Mouse (Mus musculus) intestine, embryonic 14.5 days (tissue): Measurements from ENCODE around the gene Mc1r. TPM values are rescaled to one million over a fixed set of nuclear protein-coding genes. Genes with fewer than 3 reads are reported as not detected.

Experiments used
- ATAC-seq: fragments of 200-750 bp; cut with Nextera tagmentation; replicated peaks from 2 replicates; pipeline ENCODE4 v1.8.0; 2017; ENCODE audit warnings: low read depth, moderate number of reproducible peaks, moderate TSS enrichment, moderate library complexity; ENCODE audit not compliant: low FRiP score, low TSS enrichment
- DNase-seq: peaks from one replicate; pipeline ENCODE4 v3.0.0-alpha.2; 2018; ENCODE audit warnings: low spot score
- H3K27ac ChIP-seq: fragments of 300-500 bp; sonication (generic); 2 replicates; pipeline ENCODE4 v1.5.1; 2014; ENCODE audit warnings: low read depth, mild to moderate bottlenecking, control low read depth
- H3K27me3 ChIP-seq: fragments of 300-500 bp; sonication (generic); replicated peaks from 2 replicates; pipeline ENCODE4 v1.6.1; 2014; ENCODE audit warnings: low read length, control low read depth; ENCODE audit not compliant: control insufficient read depth, insufficient read depth
- H3K36me3 ChIP-seq: fragments of 300-500 bp; sonication (generic); 2 replicates; pipeline ENCODE4 v1.6.1; 2014; ENCODE audit warnings: low read length, control low read depth; ENCODE audit not compliant: control insufficient read depth, insufficient read depth
- H3K4me1 ChIP-seq: fragments of 300-500 bp; sonication (generic); replicated peaks from 2 replicates; pipeline ENCODE4 v1.6.1; 2014; ENCODE audit warnings: low read length, control low read depth, mixed read lengths; ENCODE audit not compliant: control insufficient read depth, insufficient read depth
- H3K4me2 ChIP-seq: fragments of 300-500 bp; sonication (generic); 2 replicates; pipeline ENCODE4 v1.6.1; 2014; ENCODE audit warnings: low read length
- H3K4me3 ChIP-seq: fragments of 300-500 bp; sonication (generic); 2 replicates; pipeline ENCODE4 v1.5.1; 2014; ENCODE audit warnings: low read depth, low read length, control low read depth, mixed read lengths
- H3K9ac ChIP-seq: fragments of 300-500 bp; sonication (generic); 2 replicates; pipeline ENCODE4 v1.6.1; 2014; ENCODE audit warnings: mild to moderate bottlenecking, low read length
- H3K9me3 ChIP-seq: fragments of 300-500 bp; sonication (generic); 2 replicates; pipeline ENCODE4 v1.6.1; 2016; ENCODE audit warnings: low read length, control low read depth; ENCODE audit not compliant: control insufficient read depth
- WGBS: fragments of 180-500 bp; shearing (Covaris S2); extraction: QIAGEN DNeasy Blood & Tissue Kit; methylation state at CpG from one replicate; pipeline ENCODE4 v1.1.7; 2014; 5-methylcytosine and 5-hydroxymethylcytosine counted together
- polyA plus RNA-seq: library from polyadenylated mRNA; unstranded; fragments of >200 nt; fragmentation: Nextera tagmentation; extraction: Ambion mirVana; gene quantifications from 2 replicates; pipeline ENCODE4 v1.2.1, GENCODE M21; 2014

Gene Mc1r
- polyA plus RNA-seq, 1 experiment from 2014 or later: not detected

DNA sequence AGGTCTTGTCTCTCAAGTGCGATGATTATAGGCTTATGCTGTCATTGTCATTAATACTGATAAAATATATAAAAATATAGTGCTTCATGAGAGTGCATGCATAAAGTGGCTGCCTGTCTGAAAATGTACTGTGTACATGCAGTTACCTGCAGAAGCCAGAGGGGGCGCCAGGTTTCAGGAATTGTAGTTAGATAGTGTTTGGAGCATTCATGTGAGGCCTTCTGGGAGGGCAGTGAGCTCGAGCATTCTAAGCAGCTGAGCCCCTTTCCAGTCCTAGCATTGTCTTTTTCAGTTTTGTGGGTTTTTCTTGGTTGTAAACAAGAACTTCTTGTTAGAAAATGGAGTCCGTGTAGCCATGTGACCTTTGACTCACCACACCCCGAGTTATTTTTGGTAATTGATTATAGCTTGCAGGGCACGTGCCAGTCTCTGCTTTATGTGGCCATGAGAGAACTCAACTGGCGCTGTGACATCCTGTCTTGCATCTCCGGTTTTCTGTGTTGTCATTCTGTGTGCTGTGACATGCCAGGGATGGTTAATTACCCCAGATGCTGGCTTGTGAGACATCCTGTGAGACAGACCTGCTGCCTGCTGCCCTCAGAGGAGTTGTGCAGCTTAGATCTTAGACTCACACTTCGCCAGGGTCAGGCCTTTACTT lies 21.9 kb upstream of the Mc1r start:
- no peaks in the 10 kb centered on the region for H3K27me3 ChIP-seq
- H3K4me3 ChIP-seq: no peak overlapping the region
- no peak for DNase-seq
- no peak overlapping the region for H3K27ac ChIP-seq
- no peak for ATAC-seq
- H3K9ac ChIP-seq: no peak overlapping the region
- peaks cover 93% of the 10 kb centered on the region for H3K36me3 ChIP-seq
- 68% methylated on average over 9 of the region's 9 CpGs for WGBS
- H3K9me3 ChIP-seq: no peaks in the 10 kb centered on the region
- no peaks in the 10 kb centered on the region for H3K4me1 ChIP-seq
- H3K4me2 ChIP-seq: no peak overlapping the region

DNA sequence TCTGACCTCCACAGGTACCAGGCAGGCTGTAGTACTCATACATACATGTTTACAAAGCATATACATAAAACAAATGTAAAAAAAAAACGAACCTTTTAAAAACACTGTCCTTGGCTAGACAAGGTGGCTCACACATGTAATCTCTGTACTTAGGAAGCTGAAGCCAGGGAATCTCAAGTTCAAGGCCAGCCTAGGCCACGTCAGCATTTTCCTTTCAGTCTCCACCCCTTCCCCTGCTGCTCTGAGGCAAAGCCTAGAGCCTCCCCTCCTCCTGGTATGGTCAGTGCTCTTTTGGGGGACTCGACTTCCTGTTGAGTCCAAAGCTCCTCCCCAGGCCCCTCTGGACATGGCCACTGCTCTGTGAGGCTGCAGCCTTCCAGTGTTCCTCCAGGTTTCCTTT lies 19.9 kb upstream of the Mc1r start:
- H3K9ac ChIP-seq: no peak overlapping the region
- H3K4me1 ChIP-seq: no peaks in the 10 kb centered on the region
- no peak overlapping the region for H3K4me3 ChIP-seq
- DNase-seq (no peak), ATAC-seq (no peak)
- H3K36me3 ChIP-seq: peaks cover 98% of the 10 kb centered on the region
- no peaks in the 10 kb centered on the region for H3K9me3 ChIP-seq
- no peak overlapping the region for H3K4me2 ChIP-seq
- H3K27me3 ChIP-seq: no peaks in the 10 kb centered on the region
- no peak overlapping the region for H3K27ac ChIP-seq
- WGBS: 82% methylated on average over 3 of the region's 3 CpGs

DNA sequence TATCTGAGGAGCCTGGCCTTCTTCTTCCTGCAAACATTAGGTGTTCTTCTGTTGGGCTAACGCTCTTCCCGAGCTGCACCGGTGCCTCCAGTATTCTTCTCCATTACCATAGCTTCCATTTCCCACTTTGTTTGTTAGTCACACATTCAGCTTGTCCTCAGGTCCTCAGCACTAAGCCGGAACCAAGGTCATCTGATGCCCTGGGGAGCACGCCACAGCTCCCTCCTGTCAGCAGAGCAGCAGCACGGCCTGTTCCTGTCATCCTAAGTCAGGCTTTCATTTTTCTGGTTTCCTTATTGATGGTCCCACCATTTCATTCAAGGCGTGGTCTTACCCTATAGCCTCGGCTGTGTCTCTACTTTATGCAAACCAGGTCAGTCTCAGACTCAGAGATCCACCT lies 19.1 kb upstream of the Mc1r start:
- 92% methylated on average over 8 of the region's 8 CpGs for WGBS
- Histone ChIP-seq H3K27ac (no peak overlapping the region), H3K4me1 (no peaks in the 10 kb centered on the region), H3K36me3 (peaks cover 98% of the 10 kb centered on the region), H3K4me2 (no peak overlapping the region), H3K4me3 (no peak overlapping the region), H3K9ac (no peak overlapping the region), H3K27me3 (no peaks in the 10 kb centered on the region), H3K9me3 (no peaks in the 10 kb centered on the region)
- no peak for DNase-seq
- no peak for ATAC-seq

DNA sequence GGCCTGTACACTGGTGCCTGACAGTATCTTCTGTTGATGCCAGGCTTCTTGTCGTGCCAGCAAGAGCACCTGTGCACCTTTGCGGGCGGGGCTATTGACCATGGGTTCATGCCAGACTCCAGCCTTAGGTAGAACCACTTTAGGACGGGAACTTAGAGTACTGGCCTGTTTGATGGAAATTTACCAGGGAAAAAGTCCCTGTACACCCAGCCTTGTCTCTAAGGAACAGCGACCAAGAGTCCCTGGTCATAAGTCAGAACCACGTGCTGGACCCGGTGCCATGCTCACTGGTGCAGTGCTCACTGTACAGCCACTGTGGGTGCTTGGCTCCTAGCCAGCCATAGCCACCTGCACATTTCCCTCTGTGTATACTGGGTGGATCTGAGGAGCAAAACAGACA lies 17.9 kb upstream of the Mc1r start:
- Histone ChIP-seq H3K27me3 (no peaks in the 10 kb centered on the region), H3K27ac (no peak overlapping the region), H3K9me3 (no peaks in the 10 kb centered on the region), H3K9ac (no peak overlapping the region), H3K36me3 (peaks cover 98% of the 10 kb centered on the region), H3K4me1 (no peaks in the 10 kb centered on the region), H3K4me2 (no peak overlapping the region), H3K4me3 (no peak overlapping the region)
- DNase-seq: no peak
- WGBS: 96% methylated on average over 7 of the region's 7 CpGs
- ATAC-seq: no peak

DNA sequence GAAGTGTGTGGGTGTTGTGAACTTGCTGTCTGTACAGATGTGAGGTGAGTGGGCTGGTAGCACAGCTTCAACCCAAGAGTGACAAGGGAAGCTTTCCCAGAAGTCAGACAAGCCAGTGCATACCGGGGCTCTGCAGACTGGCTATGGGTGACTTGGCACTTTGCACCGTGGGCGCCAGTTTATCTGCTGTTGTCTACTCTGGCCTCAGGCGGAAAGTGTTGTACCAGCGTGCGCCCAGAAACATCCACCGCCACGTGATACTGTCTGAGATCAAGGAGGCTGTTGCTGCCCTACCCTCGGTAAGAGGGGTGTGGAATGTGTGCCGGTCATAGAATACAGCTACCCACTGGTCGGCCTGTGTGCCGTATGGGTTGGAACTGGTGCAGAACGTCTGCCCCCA lies 8.6 kb upstream of the Mc1r start:
- H3K27me3 ChIP-seq: no peaks in the 10 kb centered on the region
- 92% methylated on average over 13 of the region's 13 CpGs for WGBS
- DNase-seq (no peak), ATAC-seq (no peak)
- no peaks in the 10 kb centered on the region for H3K9me3 ChIP-seq
- no peak overlapping the region for H3K27ac ChIP-seq
- no peak overlapping the region for H3K9ac ChIP-seq
- H3K4me2 ChIP-seq: no peak overlapping the region
- no peak overlapping the region for H3K4me3 ChIP-seq
- H3K36me3 ChIP-seq: peaks cover 100% of the 10 kb centered on the region
- no peaks in the 10 kb centered on the region for H3K4me1 ChIP-seq

DNA sequence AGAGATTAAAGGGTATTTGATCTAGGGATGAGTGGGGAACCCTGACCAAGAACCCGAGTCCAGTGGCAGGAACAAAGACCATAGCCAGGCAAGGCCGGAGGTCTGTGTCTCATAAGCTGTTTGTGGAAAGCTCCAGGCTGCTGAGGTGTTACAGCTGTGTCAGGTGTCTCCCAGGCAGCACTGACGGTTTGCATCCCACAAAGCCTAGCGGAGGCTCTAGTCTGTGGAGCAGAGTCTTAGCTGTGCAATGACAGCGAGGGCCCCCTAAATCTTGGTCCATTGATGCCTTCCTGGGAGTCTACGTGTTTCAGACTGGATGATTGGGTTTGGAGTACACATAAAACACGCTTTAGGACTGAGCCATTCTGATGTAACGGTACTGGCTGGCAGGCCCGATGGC lies 5.0 kb upstream of the Mc1r start:
- H3K4me3 ChIP-seq: no peak overlapping the region
- no peak for ATAC-seq
- H3K9me3 ChIP-seq: no peaks in the 10 kb centered on the region
- no peak overlapping the region for H3K9ac ChIP-seq
- H3K4me2 ChIP-seq: no peak overlapping the region
- H3K36me3 ChIP-seq: peaks cover 67% of the 10 kb centered on the region
- WGBS: 86% methylated on average over 9 of the region's 9 CpGs
- no peak for DNase-seq
- no peaks in the 10 kb centered on the region for H3K27me3 ChIP-seq
- H3K4me1 ChIP-seq: no peaks in the 10 kb centered on the region
- no peak overlapping the region for H3K27ac ChIP-seq

DNA sequence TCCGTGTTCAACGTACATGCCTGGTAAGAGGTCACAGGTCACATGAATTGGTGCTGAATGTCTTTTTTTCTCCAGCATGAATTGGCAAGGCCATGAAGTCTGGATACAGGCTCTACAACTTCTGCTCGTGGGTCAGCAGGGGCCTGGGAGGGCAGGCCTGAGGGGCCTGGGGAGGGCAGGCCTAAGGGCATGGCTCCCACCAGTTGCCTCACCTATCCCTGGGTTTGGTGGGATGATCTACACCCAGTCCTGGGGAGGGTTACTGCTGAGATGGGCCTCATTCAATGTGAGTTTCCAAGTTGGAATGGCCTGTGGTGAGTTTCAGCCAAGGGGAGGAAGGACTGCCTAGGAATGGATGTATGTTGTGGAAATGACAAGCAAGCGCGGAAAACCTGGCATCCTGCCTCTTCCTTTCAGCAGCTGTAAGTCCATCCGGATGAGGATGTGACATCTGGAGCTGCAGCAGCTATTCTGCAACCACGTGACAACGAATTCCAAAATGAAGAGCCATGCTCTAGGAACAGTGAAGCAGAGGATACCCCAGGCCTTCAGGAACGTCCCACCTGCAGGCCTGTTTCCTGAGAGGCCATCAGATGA lies 4.1 kb upstream of the Mc1r start:
- H3K4me2 ChIP-seq: no peak overlapping the region
- H3K4me1 ChIP-seq: no peaks in the 10 kb centered on the region
- no peaks in the 10 kb centered on the region for H3K9me3 ChIP-seq
- H3K9ac ChIP-seq: no peak overlapping the region
- DNase-seq: no peak
- WGBS: 90% methylated on average over 9 of the region's 9 CpGs
- H3K27me3 ChIP-seq: 0 out of 2 replicates have a peak, but pooled peaks cover under 1% of the 10 kb centered on the region
- no peak overlapping the region for H3K4me3 ChIP-seq
- H3K27ac ChIP-seq: no peak overlapping the region
- peaks cover 58% of the 10 kb centered on the region for H3K36me3 ChIP-seq
- ATAC-seq: no peak

DNA sequence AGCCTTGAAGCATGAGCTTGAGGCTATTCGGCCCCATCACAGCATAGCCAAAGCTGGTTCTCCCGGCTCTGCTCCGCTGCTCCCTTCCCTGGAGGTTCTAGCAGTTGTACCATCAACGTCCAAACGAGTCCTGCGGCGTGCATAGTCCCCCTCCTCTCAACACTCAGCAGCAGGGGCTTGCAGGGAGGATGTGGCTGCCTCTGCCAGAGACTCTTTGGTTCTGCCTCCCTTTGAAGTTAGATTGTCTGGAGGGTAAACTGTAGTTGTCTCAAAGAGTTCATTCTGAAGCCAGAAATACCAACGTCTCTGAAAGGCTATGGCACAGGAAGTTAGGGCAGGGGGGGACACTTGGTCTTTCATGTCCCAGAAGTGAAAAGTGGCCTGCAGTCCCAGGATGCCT lies 2.4 kb upstream of the Mc1r start:
- no peak for DNase-seq

DNA sequence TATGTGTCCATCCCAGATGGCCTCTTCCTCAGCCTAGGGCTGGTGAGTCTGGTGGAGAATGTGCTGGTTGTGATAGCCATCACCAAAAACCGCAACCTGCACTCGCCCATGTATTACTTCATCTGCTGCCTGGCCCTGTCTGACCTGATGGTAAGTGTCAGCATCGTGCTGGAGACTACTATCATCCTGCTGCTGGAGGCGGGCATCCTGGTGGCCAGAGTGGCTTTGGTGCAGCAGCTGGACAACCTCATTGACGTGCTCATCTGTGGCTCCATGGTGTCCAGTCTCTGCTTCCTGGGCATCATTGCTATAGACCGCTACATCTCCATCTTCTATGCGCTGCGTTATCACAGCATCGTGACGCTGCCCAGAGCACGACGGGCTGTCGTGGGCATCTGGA lies 705 bp downstream of the Mc1r start:
- Histone ChIP-seq H3K27me3 (peaks cover 44% of the 10 kb centered on the region), H3K27ac (no peak overlapping the region), H3K36me3 (peaks cover 11% of the 10 kb centered on the region), H3K4me2 (no peak overlapping the region), H3K4me3 (no peak overlapping the region), H3K9ac (no peak overlapping the region), H3K9me3 (no peaks in the 10 kb centered on the region), H3K4me1 (no peaks in the 10 kb centered on the region)
- 93% methylated on average over 13 of the region's 13 CpGs for whole genome bisulfite sequencing
- DNase-seq: no peak
- ATAC-seq: no peak

More for the DNA sequence above, 2.4 kb upstream of the Mc1r start:
- Histone ChIP-seq H3K9me3 (no peaks in the 10 kb centered on the region), H3K4me3 (no peak overlapping the region), H3K27me3 (peaks cover 13% of the 10 kb centered on the region), H3K4me1 (no peaks in the 10 kb centered on the region), H3K4me2 (no peak overlapping the region), H3K9ac (no peak overlapping the region), H3K36me3 (peaks cover 41% of the 10 kb centered on the region), H3K27ac (no peak overlapping the region)
- ATAC-seq: no peak
- 52% methylated on average over 8 of the region's 8 CpGs for WGBS
